Mouse (Mus musculus) gastrocnemius, adult 2 months (tissue): ENCODE results near the gene Hoxa7. TPM values are rescaled to one million over a fixed set of nuclear protein-coding genes. Genes with fewer than 3 reads are reported as not detected.

Source experiments
- DNase-seq: peaks from one replicate; pipeline ENCODE4 v3.0.0; 2022
- H3K27ac ChIP-seq: fragments of 200-600 bp; 2 replicates; pipeline ENCODE4 v1.8.1; 2022; ENCODE audit warnings: mild to moderate bottlenecking
- H3K4me3 ChIP-seq: fragments of 200-600 bp; 2 replicates; pipeline ENCODE4 v1.8.1; 2022; ENCODE audit warnings: mild to moderate bottlenecking, moderate library complexity
- CTCF ChIP-seq: fragments of 200-600 bp; IDR thresholded peaks from 2 replicates; pipeline ENCODE4 v1.8.1; 2022; ENCODE audit warnings: antibody characterized with exemption, mild to moderate bottlenecking, moderate library complexity
- intact Hi-C: fragments of 180-260 bp; cut with DNase I; formaldehyde crosslinking; loops from one replicate; pipeline ENCODE4 v1.15.1; 2025
- total RNA-seq, 2 experiments: library from RNA; stranded (reverse); gene quantifications; 2 replicates each; pipeline ENCODE4 v1.2.3; 2021

The Hoxa7 gene
- total RNA-seq, 2 experiments from 2014 or later, result 4.7 to 5.0 TPM

GRCm38 (mm10) chr6:52225612-52226568 is 4.2 kb upstream of the Hoxa7 start:
- intact Hi-C loops, result loop anchor here (2.0 kb wide), 1 partner anchor 15 kb away; no protein-coding TSS in a partner anchor
- TF ChIP-seq CTCF, result no peak
- Histone ChIP-seq H3K27ac (peak overlapping the region; percentile 93), H3K4me3 (peak overlapping the region; percentile 76)
- DNase-seq, result peak; percentile 93

GRCm38 (mm10) chr6:52224895-52225611 is 3.4 kb upstream of the Hoxa7 start:
- peak overlapping the region; percentile 76 for H3K4me3 ChIP-seq
- TF ChIP-seq CTCF, result no peak
- DNase-seq, result no peak
- intact Hi-C loops, result loop anchor here (2.0 to 5.0 kb wide), 2 partner anchors 14 to 753 kb away; partner anchors contain the start of gene Cbx3
- H3K27ac ChIP-seq, result peak overlapping the region; percentile 93

- H3K4me3 ChIP-seq, result peak overlapping the region; percentile 76
- intact Hi-C loops, result loop anchor here (2.0 to 5.0 kb wide), 2 partner anchors 13 to 752 kb away; partner anchors contain the start of gene Cbx3
- peak overlapping the region; percentile 93 for H3K27ac ChIP-seq
- no peak for TF ChIP-seq CTCF
- no peak for DNase-seq
Measured at GRCm38 (mm10) chr6:52223939-52224760, 2.5 kb upstream of the Hoxa7 start.

- TF ChIP-seq CTCF, result no peak
- intact Hi-C loops, result loop anchor here (5.0 kb wide), 1 partner anchor 750 kb away; the partner anchor contains the start of gene Cbx3
- DNase-seq, result peak; percentile 35
- Histone ChIP-seq H3K27ac (peak overlapping the region; percentile 93), H3K4me3 (peak overlapping the region; percentile 76)
Measured at GRCm38 (mm10) chr6:52222729-52223128, 1.1 kb upstream of the Hoxa7 start.

GRCm38 (mm10) chr6:52221993-52222685 is 485 bp upstream of the Hoxa7 start:
- intact Hi-C loops, result loop anchor here (2.0 to 5.0 kb wide), 3 partner anchors 345 to 750 kb away; partner anchors contain the start of gene Cbx3
- H3K27ac ChIP-seq, result peak overlapping the region; percentile 93
- peak overlapping the region; percentile 76 for H3K4me3 ChIP-seq
- peak; percentile 54 for DNase-seq
- no peak for TF ChIP-seq CTCF

- intact Hi-C loops, result loop anchor here (2.0 to 5.0 kb wide), 3 partner anchors 344 to 749 kb away; partner anchors contain the start of gene Cbx3
- no peak for TF ChIP-seq CTCF
- Histone ChIP-seq H3K27ac (peak overlapping the region; percentile 93), H3K4me3 (peak overlapping the region; percentile 76)
- DNase-seq, result no peak
Measured at GRCm38 (mm10) chr6:52220865-52221310, 766 bp downstream of the Hoxa7 start.

GRCm38 (mm10) chr6:52220003-52220864 is 1.4 kb downstream of the Hoxa7 start:
- no peak for DNase-seq
- Histone ChIP-seq H3K4me3 (peak overlapping the region; percentile 76), H3K27ac (peak overlapping the region; percentile 93)
- no peak for TF ChIP-seq CTCF
- intact Hi-C loops, result loop anchor here (2.0 to 5.0 kb wide), 3 partner anchors 343 to 748 kb away; partner anchors contain the start of gene Cbx3

- no peak for DNase-seq
- TF ChIP-seq CTCF, result no peak
- H3K27ac ChIP-seq, result peak overlapping the region; percentile 93
- peak overlapping the region; percentile 76 for H3K4me3 ChIP-seq
- intact Hi-C loops, result loop anchor here (5.0 kb wide), 1 partner anchor 837 kb away; no protein-coding TSS in a partner anchor
Measured at GRCm38 (mm10) chr6:52219234-52219942, 2.3 kb downstream of the Hoxa7 start.

GRCm38 (mm10) chr6:52218643-52219215 is 2.9 kb downstream of the Hoxa7 start:
- intact Hi-C loops, result loop anchor here (5.0 kb wide), 1 partner anchor 836 kb away; no protein-coding TSS in a partner anchor

More at GRCm38 (mm10) chr6:52218643-52219215, 2.9 kb downstream of the Hoxa7 start:
- H3K4me3 ChIP-seq, result no peak overlapping the region
- no peak for TF ChIP-seq CTCF
- DNase-seq, result no peak
- peak overlapping the region; percentile 93; the same call in 1 of the 2 replicates for H3K27ac ChIP-seq
